Mouse (Mus musculus) embryonic facial prominence, embryonic 12.5 days (tissue): Measurements from ENCODE around the gene Casz1. TPM values are rescaled to one million over a fixed set of nuclear protein-coding genes. Genes with fewer than 3 reads are reported as not detected.

Experiments
- ATAC-seq: fragments of 200-750 bp; cut with Nextera tagmentation; 2 replicates; pipeline ENCODE4 v1.8.0; 2017; ENCODE audit not compliant: insufficient number of reproducible peaks, insufficient read depth, low FRiP score, low TSS enrichment
- H3K27ac ChIP-seq: fragments of 300-500 bp; sonication (generic); 2 replicates; pipeline ENCODE4 v1.5.1; 2016; ENCODE audit warnings: mild to moderate bottlenecking
- H3K27me3 ChIP-seq: fragments of 300-500 bp; sonication (generic); 2 replicates; pipeline ENCODE4 v1.6.1; 2016; ENCODE audit warnings: mild to moderate bottlenecking, moderate library complexity
- H3K36me3 ChIP-seq: fragments of 300-500 bp; sonication (generic); 2 replicates; pipeline ENCODE4 v1.6.1; 2016; ENCODE audit warnings: mild to moderate bottlenecking
- H3K4me1 ChIP-seq: fragments of 300-500 bp; sonication (generic); 2 replicates; pipeline ENCODE4 v1.6.1; 2016
- H3K4me2 ChIP-seq: fragments of 300-500 bp; sonication (generic); replicated peaks from 2 replicates; pipeline ENCODE4 v1.6.1; 2016; ENCODE audit warnings: mild to moderate bottlenecking, moderate library complexity
- H3K4me3 ChIP-seq: fragments of 300-500 bp; sonication (generic); 2 replicates; pipeline ENCODE4 v1.5.1; 2016; ENCODE audit warnings: mild to moderate bottlenecking
- H3K9ac ChIP-seq: fragments of 300-500 bp; sonication (generic); 2 replicates; pipeline ENCODE4 v1.6.1; 2016; ENCODE audit warnings: mild to moderate bottlenecking, moderate library complexity
- H3K9me3 ChIP-seq: fragments of 300-500 bp; sonication (generic); 2 replicates; pipeline ENCODE4 v1.6.1; 2016; ENCODE audit warnings: mild to moderate bottlenecking, moderate library complexity
- WGBS: fragments of 180-500 bp; shearing (Covaris S2); methylation state at CpG from one replicate; pipeline ENCODE4 v1.1.7; 2016; 5-methylcytosine and 5-hydroxymethylcytosine counted together
- polyA plus RNA-seq: library from polyadenylated mRNA; unstranded; fragments of >200 nt; fragmentation: Nextera tagmentation; extraction: Ambion mirVana; gene quantifications from 2 replicates; pipeline ENCODE4 v1.2.1, GENCODE M21; 2016

The Casz1 gene
- polyA plus RNA-seq, 1 experiment from 2014 or later: 4.6 TPM

GRCm38 (mm10) chr4:148912134-148912533, 107.9 kb downstream of the Casz1 start:
- Histone ChIP-seq H3K9me3 (no peaks in the 10 kb centered on the region), H3K27me3 (peaks cover 54% of the 10 kb centered on the region), H3K9ac (no peak overlapping the region), H3K36me3 (no peaks in the 10 kb centered on the region), H3K27ac (no peak overlapping the region), H3K4me3 (no peak overlapping the region), H3K4me1 (peaks cover 30% of the 10 kb centered on the region), H3K4me2 (no peak overlapping the region)
- WGBS: 52% methylated on average over 7 of the region's 7 CpGs
- no peak for ATAC-seq

- Histone ChIP-seq H3K9me3 (no peaks in the 10 kb centered on the region), H3K9ac (no peak overlapping the region), H3K27me3 (peaks cover 59% of the 10 kb centered on the region), H3K4me1 (peaks cover 30% of the 10 kb centered on the region), H3K4me2 (no peak overlapping the region), H3K27ac (no peak overlapping the region), H3K4me3 (no peak overlapping the region), H3K36me3 (no peaks in the 10 kb centered on the region)
- 62% methylated on average over 8 of the region's 8 CpGs for WGBS
- no peak for ATAC-seq
Observed at GRCm38 (mm10) chr4:148912826-148913590, 108.8 kb downstream of the Casz1 start.

- Histone ChIP-seq H3K4me3 (no peak overlapping the region), H3K36me3 (no peaks in the 10 kb centered on the region), H3K9me3 (no peaks in the 10 kb centered on the region), H3K27me3 (peaks cover 76% of the 10 kb centered on the region), H3K4me1 (peaks cover 31% of the 10 kb centered on the region), H3K27ac (no peak overlapping the region), H3K9ac (no peak overlapping the region), H3K4me2 (no peak overlapping the region)
- peak; percentile 68; the same call in 1 of the 2 replicates for ATAC-seq
- WGBS: 48% methylated on average over 10 of the region's 10 CpGs
Observed at GRCm38 (mm10) chr4:148914863-148915622, 110.8 kb downstream of the Casz1 start.

GRCm38 (mm10) chr4:148915849-148916248, 111.6 kb downstream of the Casz1 start:
- no peak overlapping the region for H3K4me2 ChIP-seq
- H3K27ac ChIP-seq: no peak overlapping the region
- H3K4me3 ChIP-seq: no peak overlapping the region
- 58% methylated on average over 15 of the region's 15 CpGs for WGBS
- no peaks in the 10 kb centered on the region for H3K36me3 ChIP-seq
- H3K27me3 ChIP-seq: peaks cover 84% of the 10 kb centered on the region
- no peak overlapping the region for H3K9ac ChIP-seq
- H3K9me3 ChIP-seq: no peaks in the 10 kb centered on the region
- ATAC-seq: no peak
- H3K4me1 ChIP-seq: peaks cover 31% of the 10 kb centered on the region

DNA sequence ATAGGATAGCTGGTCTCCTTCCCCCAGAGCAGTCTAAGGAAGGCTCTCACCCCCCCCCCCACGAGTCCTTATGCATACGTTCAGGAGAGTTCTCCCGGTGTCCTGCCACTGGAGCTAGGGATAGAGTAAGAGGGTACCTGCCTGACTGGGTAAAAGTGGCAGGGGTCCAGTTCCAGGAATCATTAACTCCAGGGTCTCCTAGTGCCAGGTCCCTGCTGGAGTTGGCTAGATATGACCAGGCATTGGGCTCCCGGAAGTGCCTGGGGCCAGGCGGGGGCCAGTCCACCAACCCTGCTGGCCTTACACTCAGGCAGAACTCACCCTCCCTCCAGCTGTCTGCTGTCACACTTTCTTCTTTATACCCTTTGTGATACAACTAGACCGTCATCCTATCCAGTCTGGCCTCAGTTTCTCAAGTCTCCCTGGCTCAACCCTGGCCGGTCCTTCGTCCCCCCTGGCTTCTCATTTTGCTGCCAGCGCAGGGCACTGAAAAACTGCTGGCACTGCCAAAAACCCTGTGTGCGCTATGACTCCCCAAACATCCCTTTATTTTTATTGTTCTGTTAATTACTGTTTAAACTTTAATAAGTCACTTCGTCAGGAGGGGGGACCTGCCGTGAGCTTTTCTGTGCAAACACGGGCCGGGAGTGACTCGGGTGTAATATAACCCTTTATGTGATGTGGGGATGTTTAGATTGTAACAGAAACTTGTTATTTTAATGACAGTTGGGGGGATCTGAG, 114.6 kb downstream of the Casz1 start:
- H3K4me3 ChIP-seq: no peak overlapping the region
- no peak for ATAC-seq
- H3K4me1 ChIP-seq: peaks cover 49% of the 10 kb centered on the region
- no peaks in the 10 kb centered on the region for H3K9me3 ChIP-seq
- WGBS: 49% methylated on average over 15 of the region's 15 CpGs
- no peak overlapping the region for H3K4me2 ChIP-seq
- no peak overlapping the region for H3K27ac ChIP-seq
- H3K9ac ChIP-seq: no peak overlapping the region
- no peaks in the 10 kb centered on the region for H3K36me3 ChIP-seq
- H3K27me3 ChIP-seq: peaks cover 83% of the 10 kb centered on the region

DNA sequence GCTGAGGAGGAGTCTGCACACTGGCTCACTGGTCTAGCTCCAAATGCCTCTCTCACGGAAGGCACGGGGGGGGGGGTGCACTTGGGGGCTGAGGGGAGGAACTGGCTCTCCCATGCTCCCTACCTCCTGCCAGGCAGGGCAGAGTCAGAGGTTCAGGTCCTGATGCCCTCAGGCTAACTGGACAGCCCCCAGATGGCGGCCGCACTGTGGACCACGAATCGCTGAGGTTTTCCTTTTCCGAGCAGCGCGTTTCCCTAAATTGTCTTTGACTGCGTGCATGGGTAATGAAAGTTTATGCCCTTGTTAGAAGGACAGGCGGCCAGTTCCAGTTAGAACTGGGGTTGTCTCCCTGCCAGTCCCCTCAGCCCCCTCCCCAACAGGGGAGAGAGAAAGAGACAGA, 116.4 kb downstream of the Casz1 start:
- WGBS: 24% methylated on average over 11 of the region's 11 CpGs
- H3K9me3 ChIP-seq: no peaks in the 10 kb centered on the region
- no peak overlapping the region for H3K9ac ChIP-seq
- H3K27me3 ChIP-seq: peaks cover 88% of the 10 kb centered on the region
- no peaks in the 10 kb centered on the region for H3K36me3 ChIP-seq
- no peak for ATAC-seq
- no peak overlapping the region for H3K4me2 ChIP-seq
- peaks cover 38% of the 10 kb centered on the region for H3K4me1 ChIP-seq
- no peak overlapping the region for H3K27ac ChIP-seq
- H3K4me3 ChIP-seq: no peak overlapping the region

DNA sequence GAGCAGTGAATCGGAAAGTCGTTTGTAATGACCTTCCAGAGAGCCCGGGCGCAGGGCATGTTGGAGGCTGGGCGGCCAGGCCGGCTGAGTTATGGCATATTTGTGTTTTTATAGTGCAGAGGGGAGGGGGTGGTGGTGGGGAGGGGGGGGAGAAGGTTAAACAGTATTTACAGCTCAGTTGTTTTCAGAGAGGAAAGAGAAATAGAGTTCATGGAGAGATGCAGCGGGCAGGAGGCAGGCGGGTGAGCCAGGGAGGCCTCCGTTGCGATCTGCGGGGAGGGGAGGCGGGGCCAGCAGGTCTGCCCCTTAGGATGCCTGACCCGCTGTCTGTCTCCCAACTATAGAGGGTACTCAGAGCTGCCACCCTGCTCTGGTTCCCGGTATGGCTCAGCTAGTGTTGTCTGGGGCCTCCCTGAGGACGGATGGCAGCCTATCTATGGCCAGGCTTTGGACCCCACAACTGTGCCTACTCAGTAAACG, 118.0 kb downstream of the Casz1 start:
- Histone ChIP-seq H3K9ac (no peak overlapping the region), H3K4me3 (0 out of 2 replicates have a peak overlapping the region, but pooled peaks have one; percentile 8), H3K4me2 (peak overlapping the region; percentile 35), H3K27ac (no peak overlapping the region), H3K36me3 (no peaks in the 10 kb centered on the region), H3K27me3 (peaks cover 88% of the 10 kb centered on the region), H3K9me3 (no peaks in the 10 kb centered on the region), H3K4me1 (peaks cover 45% of the 10 kb centered on the region)
- no peak for ATAC-seq
- 9% methylated on average over 15 of the region's 16 CpGs for WGBS

GRCm38 (mm10) chr4:148923414-148923813, 119.2 kb downstream of the Casz1 start:
- no peak overlapping the region for H3K4me2 ChIP-seq
- no peak overlapping the region for H3K27ac ChIP-seq
- no peaks in the 10 kb centered on the region for H3K36me3 ChIP-seq
- no peak overlapping the region for H3K4me3 ChIP-seq
- H3K9me3 ChIP-seq: no peaks in the 10 kb centered on the region
- H3K9ac ChIP-seq: no peak overlapping the region
- WGBS: 75% methylated on average over 9 of the region's 9 CpGs
- H3K27me3 ChIP-seq: peaks cover 87% of the 10 kb centered on the region
- peaks cover 44% of the 10 kb centered on the region for H3K4me1 ChIP-seq
- no peak for ATAC-seq

GRCm38 (mm10) chr4:148923976-148924375, 119.7 kb downstream of the Casz1 start:
- WGBS: 66% methylated on average over 8 of the region's 8 CpGs
- Histone ChIP-seq H3K4me1 (peaks cover 45% of the 10 kb centered on the region), H3K4me3 (no peak overlapping the region)

DNA sequence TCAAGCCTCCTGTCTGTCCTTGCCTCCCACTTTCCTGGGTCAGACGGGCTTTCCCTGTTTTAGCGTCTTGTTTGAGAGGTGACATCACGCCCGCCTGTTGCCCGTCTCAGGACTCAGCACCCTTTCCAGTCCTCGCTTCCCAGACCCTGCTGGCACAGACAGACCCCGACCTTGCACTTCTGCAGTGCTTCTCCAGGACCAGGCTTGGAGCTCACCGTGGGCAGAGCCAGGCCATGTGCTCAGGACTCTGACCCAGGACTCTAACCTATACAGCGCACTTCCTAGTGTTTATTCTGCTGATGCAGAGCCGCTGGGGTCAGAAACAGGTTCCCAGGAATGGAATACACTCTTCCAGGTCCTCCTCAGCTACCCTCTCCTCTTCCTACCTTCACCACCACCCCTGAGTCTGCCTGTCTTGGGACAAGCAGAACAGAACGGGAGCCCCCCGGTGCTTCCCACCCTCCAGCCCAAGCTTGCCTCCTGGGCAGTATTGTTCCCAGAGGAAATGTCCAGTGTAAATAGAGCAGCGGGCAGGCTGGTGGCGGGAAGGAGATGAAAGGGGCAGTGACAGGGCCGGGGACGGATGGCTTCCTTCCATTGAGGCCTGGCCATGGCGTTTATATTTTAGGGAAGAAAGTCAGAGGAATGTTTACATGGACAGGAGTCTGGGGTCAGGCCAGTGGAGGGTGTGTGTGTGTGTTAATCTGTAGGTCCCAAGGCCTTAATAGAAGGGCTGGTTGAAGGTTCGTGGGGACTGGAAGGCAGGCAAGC, 121.5 kb downstream of the Casz1 start:
- Histone ChIP-seq H3K9ac (no peak overlapping the region), H3K27me3 (peaks cover 80% of the 10 kb centered on the region), H3K36me3 (no peaks in the 10 kb centered on the region), H3K4me3 (no peak overlapping the region), H3K4me1 (peaks cover 38% of the 10 kb centered on the region), H3K27ac (no peak overlapping the region), H3K4me2 (no peak overlapping the region), H3K9me3 (no peaks in the 10 kb centered on the region)
- ATAC-seq: no peak
- WGBS: 30% methylated on average over 18 of the region's 18 CpGs

More at GRCm38 (mm10) chr4:148923976-148924375, 119.7 kb downstream of the Casz1 start:
- H3K36me3 ChIP-seq: no peaks in the 10 kb centered on the region
- H3K27me3 ChIP-seq: peaks cover 86% of the 10 kb centered on the region
- H3K9ac ChIP-seq: no peak overlapping the region
- ATAC-seq: no peak
- no peaks in the 10 kb centered on the region for H3K9me3 ChIP-seq
- no peak overlapping the region for H3K4me2 ChIP-seq
- H3K27ac ChIP-seq: no peak overlapping the region

DNA sequence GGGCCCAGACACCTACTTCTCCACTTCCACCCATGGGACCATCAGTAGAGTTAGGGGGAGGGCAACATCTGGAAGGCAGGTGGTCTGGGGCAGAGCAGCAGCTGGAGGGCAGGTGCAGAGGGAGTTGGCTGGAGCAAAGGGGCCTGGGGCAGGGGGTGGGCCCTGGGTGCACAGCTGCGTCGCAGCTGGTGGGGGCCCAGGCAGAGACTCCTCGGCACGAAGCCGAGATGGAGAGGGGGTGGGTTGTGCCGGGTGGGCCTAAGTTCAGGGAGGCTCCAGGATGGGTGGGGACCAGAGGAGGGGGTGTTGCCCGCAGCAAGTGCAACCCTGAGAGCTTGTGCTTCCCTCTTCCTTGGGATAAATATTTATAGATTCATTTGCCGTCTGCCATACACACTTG, 122.2 kb downstream of the Casz1 start:
- Histone ChIP-seq H3K4me3 (no peak overlapping the region), H3K9me3 (no peaks in the 10 kb centered on the region), H3K27ac (no peak overlapping the region), H3K4me1 (peaks cover 37% of the 10 kb centered on the region), H3K9ac (no peak overlapping the region), H3K27me3 (peaks cover 79% of the 10 kb centered on the region), H3K36me3 (no peaks in the 10 kb centered on the region), H3K4me2 (no peak overlapping the region)
- ATAC-seq: peak; percentile 38; the same call in 1 of the 2 replicates
- 22% methylated on average over 8 of the region's 8 CpGs for WGBS
